Mouse (Mus musculus) left cerebral cortex, adult 18-20 months (tissue): ENCODE measurements around the gene Crp. TPM values are rescaled to one million over a fixed set of nuclear protein-coding genes. Genes with fewer than 3 reads are reported as not detected.

ENCODE experiments used
- DNase-seq, 2 experiments: peaks; one replicate each; pipeline ENCODE4 v3.0.0; 2021 to 2022; ENCODE audit warnings: low spot score in 2 of 2, mixed read lengths in 1 of 2
- total RNA-seq, 2 experiments: library from RNA; stranded (reverse); gene quantifications; 2 replicates each; pipeline ENCODE4 v1.2.3; 2021

The Crp gene
- total RNA-seq, 2 experiments from 2014 or later = not detected

GRCm38 (mm10) chr1:172711396-172711795 lies 13.5 kb downstream of the Crp start:
- no peak for DNase-seq

GRCm38 (mm10) chr1:172711962-172712361 lies 14.1 kb downstream of the Crp start:
- no peak for DNase-seq

GRCm38 (mm10) chr1:172751241-172751640 lies 53.4 kb downstream of the Crp start:
- DNase-seq = peak in 1 of 2 experiments; percentile 6

GRCm38 (mm10) chr1:172755151-172755550 lies 57.3 kb downstream of the Crp start:
- DNase-seq = no peak

GRCm38 (mm10) chr1:172759525-172759924 lies 61.7 kb downstream of the Crp start:
- peak in 1 of 2 experiments; percentile 21 for DNase-seq

- DNase-seq = no peak
These were observed 81.3 kb downstream of the Crp start for GRCm38 (mm10) chr1:172779195-172779594.

GRCm38 (mm10) chr1:172785322-172785721 lies 87.5 kb downstream of the Crp start:
- no peak for DNase-seq

- DNase-seq = no peak
These were observed 88.0 kb downstream of the Crp start for GRCm38 (mm10) chr1:172785886-172786285.

- no peak for DNase-seq
These were observed 131.1 kb downstream of the Crp start for GRCm38 (mm10) chr1:172828975-172829374.

- no peak for DNase-seq
These were observed 149.3 kb downstream of the Crp start for GRCm38 (mm10) chr1:172847044-172847761.

GRCm38 (mm10) chr1:172848171-172848570 lies 150.3 kb downstream of the Crp start:
- no peak for DNase-seq

GRCm38 (mm10) chr1:172875265-172875664 lies 177.4 kb downstream of the Crp start:
- DNase-seq = no peak

- no peak for DNase-seq
These were observed 178.8 kb downstream of the Crp start for GRCm38 (mm10) chr1:172876675-172877074.

Other genes starting within 250 kb of the Crp start
- 1 to 10 TPM in 1 of 2 experiments, under 1 TPM in 1; 0.61 to 1.0 TPM for gene Slamf9, start 222.7 kb upstream of the Crp start, total RNA-seq
- gene Igsf9, start 216.3 kb upstream of the Crp start, total RNA-seq = 1 to 10 TPM; 6.3 to 7.0 TPM
- 10 to 100 TPM in 1 of 2 experiments, 1 to 10 TPM in 1; 8.2 to 12.3 TPM for gene Tagln2, start 198.0 kb upstream of the Crp start, total RNA-seq
- 1 to 10 TPM; 2.9 to 4.2 TPM for gene Cfap45, start 177.3 kb upstream of the Crp start, total RNA-seq
- under 1 TPM; 0.21 to 0.23 TPM for gene Vsig8, start 142.1 kb upstream of the Crp start, total RNA-seq
- not detected for gene Slamf8, start 107.5 kb upstream of the Crp start, total RNA-seq
- gene Fcrl6, start 95.5 kb upstream of the Crp start, total RNA-seq = not detected
- gene Dusp23, start 65.1 kb upstream of the Crp start, total RNA-seq = 1 to 10 TPM; 4.1 to 6.1 TPM
- not detected for gene Apcs, start 197.0 kb downstream of the Crp start, total RNA-seq